Mouse (Mus musculus) limb, embryonic 13.5 days (tissue): ENCODE results near the gene Sgip1. TPM values are rescaled to one million over a fixed set of nuclear protein-coding genes. Genes with fewer than 3 reads are reported as not detected.

Experiments
- ATAC-seq: fragments of 200-750 bp; cut with Nextera tagmentation; 2 replicates; pipeline ENCODE4 v1.8.0; 2017; ENCODE audit warnings: low read depth, moderate number of reproducible peaks, moderate TSS enrichment; ENCODE audit not compliant: low FRiP score
- H3K27ac ChIP-seq: fragments of 300-500 bp; sonication (generic); 2 replicates; pipeline ENCODE4 v1.5.1; 2015; ENCODE audit warnings: inconsistent platforms, mild to moderate bottlenecking, moderate library complexity
- H3K27me3 ChIP-seq: fragments of 300-500 bp; sonication (generic); 2 replicates; pipeline ENCODE4 v1.6.1; 2015; ENCODE audit warnings: mild to moderate bottlenecking, inconsistent platforms
- H3K36me3 ChIP-seq: fragments of 300-500 bp; sonication (generic); 2 replicates; pipeline ENCODE4 v1.6.1; 2015; ENCODE audit warnings: inconsistent platforms, mild to moderate bottlenecking, moderate library complexity
- H3K4me1 ChIP-seq: fragments of 300-500 bp; sonication (generic); 2 replicates; pipeline ENCODE4 v1.6.1; 2015; ENCODE audit warnings: inconsistent platforms
- H3K4me2 ChIP-seq: fragments of 300-500 bp; sonication (generic); replicated peaks from 2 replicates; pipeline ENCODE4 v1.6.1; 2015; ENCODE audit warnings: inconsistent platforms, mild to moderate bottlenecking, moderate library complexity
- H3K4me3 ChIP-seq: fragments of 300-500 bp; sonication (generic); 2 replicates; pipeline ENCODE4 v1.5.1; 2015; ENCODE audit warnings: moderate library complexity, mild to moderate bottlenecking, inconsistent platforms
- H3K9ac ChIP-seq: fragments of 300-500 bp; sonication (generic); 2 replicates; pipeline ENCODE4 v1.6.1; 2015; ENCODE audit warnings: mild to moderate bottlenecking, inconsistent platforms
- H3K9me3 ChIP-seq: fragments of 300-500 bp; sonication (generic); 2 replicates; pipeline ENCODE4 v1.6.1; 2016; ENCODE audit warnings: inconsistent platforms
- whole genome bisulfite sequencing: fragments of 180-500 bp; shearing (Covaris S2); methylation state at CpG from one replicate; pipeline ENCODE4 v1.1.7; 2015; 5-methylcytosine and 5-hydroxymethylcytosine counted together
- polyA plus RNA-seq: library from polyadenylated mRNA; unstranded; fragments of >200 nt; fragmentation: Nextera tagmentation; extraction: Ambion mirVana; gene quantifications from 2 replicates; pipeline ENCODE4 v1.2.1, GENCODE M21; 2015

The Sgip1 gene
- polyA plus RNA-seq, 1 experiment from 2014 or later = 10.0 TPM

DNA sequence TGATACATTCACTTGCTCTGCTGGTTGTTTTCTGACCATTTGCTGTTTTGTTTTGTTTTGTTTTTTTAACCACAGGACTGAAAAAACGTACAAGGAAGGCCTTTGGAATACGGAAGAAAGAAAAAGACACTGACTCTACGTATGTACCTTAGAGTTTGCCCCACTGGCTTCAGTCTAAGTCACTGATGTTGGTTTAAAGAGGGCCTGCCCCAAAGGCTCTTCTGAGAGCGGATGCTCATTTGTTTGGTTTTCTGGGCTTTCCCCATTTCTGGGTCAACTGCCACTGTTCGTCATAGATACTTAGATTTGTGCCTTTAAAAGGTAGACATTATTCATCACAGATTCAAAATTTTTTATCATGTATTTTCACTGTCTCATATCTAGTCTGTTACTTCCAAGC is 111.7 kb downstream of the Sgip1 start:
- 91% methylated on average over 5 of the region's 5 CpGs for WGBS
- H3K4me2 ChIP-seq = no peak overlapping the region
- H3K27ac ChIP-seq = no peak overlapping the region
- H3K9ac ChIP-seq = no peak overlapping the region
- H3K4me3 ChIP-seq = no peak overlapping the region
- no peak for ATAC-seq
- H3K27me3 ChIP-seq = no peaks in the 10 kb centered on the region
- H3K4me1 ChIP-seq = no peaks in the 10 kb centered on the region
- no peaks in the 10 kb centered on the region for H3K36me3 ChIP-seq
- no peaks in the 10 kb centered on the region for H3K9me3 ChIP-seq

GRCm38 (mm10) chr4:102853330-102854022 is 112.4 kb downstream of the Sgip1 start:
- WGBS = 66% methylated on average over 9 of the region's 9 CpGs
- Histone ChIP-seq H3K27me3 (no peaks in the 10 kb centered on the region), H3K4me1 (no peaks in the 10 kb centered on the region), H3K9me3 (no peaks in the 10 kb centered on the region), H3K36me3 (no peaks in the 10 kb centered on the region), H3K4me2 (no peak overlapping the region), H3K27ac (no peak overlapping the region), H3K9ac (no peak overlapping the region), H3K4me3 (no peak overlapping the region)
- ATAC-seq = no peak

GRCm38 (mm10) chr4:102854928-102855892 is 114.1 kb downstream of the Sgip1 start:
- H3K9ac ChIP-seq = no peak overlapping the region
- no peak overlapping the region for H3K4me3 ChIP-seq
- no peaks in the 10 kb centered on the region for H3K27me3 ChIP-seq
- 66% methylated on average over 10 of the region's 10 CpGs for WGBS
- H3K36me3 ChIP-seq = no peaks in the 10 kb centered on the region
- no peak for ATAC-seq
- no peaks in the 10 kb centered on the region for H3K9me3 ChIP-seq
- H3K4me2 ChIP-seq = no peak overlapping the region
- H3K27ac ChIP-seq = no peak overlapping the region
- H3K4me1 ChIP-seq = peaks cover 2% of the 10 kb centered on the region

DNA sequence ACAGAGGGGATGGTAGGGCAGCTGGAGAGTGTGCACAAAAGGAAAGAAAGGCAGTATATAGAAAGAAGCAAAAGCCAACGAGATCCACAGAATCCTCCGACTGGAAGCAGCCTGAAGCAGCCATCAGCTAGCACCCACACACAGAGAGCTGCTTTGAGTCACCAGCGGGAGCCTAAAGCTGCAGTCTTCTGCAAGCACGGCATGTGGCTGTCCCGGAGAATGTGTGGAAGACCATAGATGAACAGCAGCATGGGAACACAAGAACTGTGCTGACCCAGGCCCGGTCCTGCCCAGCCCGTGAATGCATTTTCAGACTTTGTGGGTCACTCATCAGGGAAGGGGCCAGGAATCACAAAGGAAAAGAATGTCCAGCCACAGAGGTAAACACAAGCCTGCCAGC is 115.0 kb downstream of the Sgip1 start:
- Histone ChIP-seq H3K4me3 (no peak overlapping the region), H3K27ac (no peak overlapping the region), H3K9ac (no peak overlapping the region), H3K9me3 (no peaks in the 10 kb centered on the region), H3K4me2 (no peak overlapping the region), H3K36me3 (no peaks in the 10 kb centered on the region), H3K27me3 (no peaks in the 10 kb centered on the region), H3K4me1 (peaks cover 11% of the 10 kb centered on the region)
- WGBS = 79% methylated on average over 7 of the region's 7 CpGs
- no peak for ATAC-seq

DNA sequence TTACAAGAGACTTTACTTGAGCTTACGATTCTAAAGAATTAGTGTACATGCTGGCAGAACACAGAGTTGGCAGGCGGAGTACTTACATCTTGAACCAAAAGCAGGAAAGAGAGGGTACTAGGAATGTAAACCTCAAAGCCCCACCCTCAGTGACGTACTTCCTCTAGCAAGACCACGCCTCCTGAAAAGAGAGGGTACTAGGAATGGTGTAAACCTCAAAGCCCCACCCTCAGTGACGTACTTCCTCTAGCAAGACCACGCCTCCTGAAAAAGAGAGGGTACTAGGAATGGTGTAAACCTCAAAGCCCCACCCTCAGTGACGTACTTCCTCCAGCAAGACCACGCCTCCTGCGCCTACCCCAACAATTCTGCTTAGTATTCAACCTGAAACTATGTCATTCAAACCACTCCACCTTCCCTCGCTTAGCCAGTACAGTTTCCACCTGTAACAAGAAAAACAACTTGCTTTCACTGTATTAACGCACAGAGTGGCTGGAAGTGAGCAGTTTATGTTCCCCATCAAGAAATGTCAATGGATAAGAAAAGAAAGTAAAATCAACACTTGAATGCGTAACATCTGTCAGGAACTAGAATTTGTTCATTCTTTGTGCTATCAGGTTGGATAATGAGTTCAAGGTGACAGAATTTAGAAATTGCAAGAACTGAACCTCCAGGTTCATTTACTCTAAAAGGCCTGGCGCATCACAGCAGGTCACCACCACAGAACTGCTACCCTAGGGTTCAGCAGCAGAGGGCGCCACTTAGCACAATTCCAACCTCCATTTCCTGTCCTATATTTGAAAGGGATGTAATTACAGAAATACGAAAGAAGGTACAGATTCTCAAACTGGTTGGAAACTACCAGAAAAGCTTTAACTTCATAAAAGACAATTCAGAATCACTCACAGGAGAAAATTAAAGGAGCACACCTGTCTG is 118.4 kb downstream of the Sgip1 start:
- Histone ChIP-seq H3K9ac (no peak overlapping the region), H3K36me3 (no peaks in the 10 kb centered on the region), H3K9me3 (no peaks in the 10 kb centered on the region), H3K27ac (no peak overlapping the region), H3K4me2 (no peak overlapping the region), H3K4me1 (peaks cover 17% of the 10 kb centered on the region), H3K4me3 (no peak overlapping the region), H3K27me3 (no peaks in the 10 kb centered on the region)
- WGBS = 90% methylated on average over 15 of the region's 15 CpGs
- no peak; the same call in 1 of the 2 replicates for ATAC-seq

DNA sequence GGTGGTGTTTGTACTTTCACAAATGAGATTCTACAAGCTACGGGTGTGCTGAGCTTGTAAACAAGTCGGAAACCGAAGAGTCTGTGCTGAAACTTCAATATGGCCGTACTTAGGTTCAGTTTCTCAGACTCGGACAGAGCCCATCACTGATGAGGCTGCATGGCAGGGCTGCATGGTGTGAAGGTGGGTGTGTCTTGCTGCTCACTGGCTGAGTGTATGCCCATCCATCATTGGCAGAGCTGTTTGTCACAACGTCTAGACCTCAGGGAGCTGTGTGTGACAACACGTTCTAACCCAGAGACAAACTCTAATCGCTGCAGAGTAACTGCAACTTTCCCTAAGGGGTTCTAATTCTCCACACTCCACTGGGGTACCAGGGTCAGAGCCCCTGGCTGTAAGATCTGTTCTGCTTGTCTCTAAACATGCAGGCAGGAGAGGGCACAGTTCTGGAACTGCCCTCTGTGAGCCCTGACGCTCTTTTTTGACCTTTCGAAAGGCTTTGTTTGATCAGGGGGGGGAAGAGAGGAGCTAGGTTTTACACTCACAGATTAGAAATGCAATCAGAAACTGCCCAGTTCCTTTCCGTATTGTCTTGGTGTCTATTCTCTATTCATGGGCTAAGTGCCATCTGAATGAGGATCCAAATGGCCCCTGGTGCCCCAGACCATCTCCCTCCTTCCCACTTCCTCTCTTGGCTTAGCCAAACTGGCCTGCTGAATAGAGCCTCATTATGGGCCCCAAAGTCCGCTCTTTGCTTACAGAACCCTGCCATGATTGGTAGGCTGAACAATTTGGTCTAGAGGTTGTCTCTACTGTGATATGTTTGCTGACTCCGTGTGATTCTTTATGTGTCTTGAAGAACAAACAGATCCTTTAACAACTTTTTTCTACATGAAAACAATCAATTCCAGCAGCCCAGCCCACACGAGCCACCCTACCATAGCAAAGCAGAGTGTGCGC is 121.9 kb downstream of the Sgip1 start:
- no peak overlapping the region for H3K4me2 ChIP-seq
- WGBS = 78% methylated on average over 15 of the region's 15 CpGs
- no peak for ATAC-seq
- no peak overlapping the region for H3K9ac ChIP-seq
- no peak overlapping the region for H3K4me3 ChIP-seq
- H3K9me3 ChIP-seq = no peaks in the 10 kb centered on the region
- peaks cover 17% of the 10 kb centered on the region for H3K4me1 ChIP-seq
- no peaks in the 10 kb centered on the region for H3K36me3 ChIP-seq
- H3K27ac ChIP-seq = no peak overlapping the region
- no peaks in the 10 kb centered on the region for H3K27me3 ChIP-seq

DNA sequence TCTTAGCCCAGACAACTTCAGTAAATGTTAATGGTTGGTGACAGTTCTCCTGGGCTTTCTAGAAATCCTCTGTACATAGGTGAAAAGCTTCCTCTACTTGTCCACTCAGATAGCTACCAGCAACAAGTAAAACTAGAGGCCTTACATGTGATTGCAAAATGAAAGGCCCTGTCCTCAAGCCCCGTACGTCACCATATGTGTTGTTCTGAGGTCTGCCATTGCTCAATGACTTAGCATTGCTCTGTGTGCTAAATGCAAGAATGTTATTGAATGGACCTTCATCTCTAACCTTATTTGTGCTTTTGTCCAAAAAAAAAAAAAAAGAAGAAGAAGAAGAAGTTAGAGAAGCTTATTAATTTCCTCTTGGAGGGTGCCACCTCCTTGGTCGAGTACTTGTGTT is 125.4 kb downstream of the Sgip1 start:
- no peaks in the 10 kb centered on the region for H3K27me3 ChIP-seq
- H3K4me2 ChIP-seq = no peak overlapping the region
- no peak for ATAC-seq
- WGBS = 87% methylated on average over 3 of the region's 3 CpGs
- no peak overlapping the region for H3K9ac ChIP-seq
- H3K4me1 ChIP-seq = peaks cover 3% of the 10 kb centered on the region; the same call in 1 of the 2 replicates
- no peak overlapping the region for H3K4me3 ChIP-seq
- H3K9me3 ChIP-seq = no peaks in the 10 kb centered on the region
- H3K27ac ChIP-seq = no peak overlapping the region
- no peaks in the 10 kb centered on the region for H3K36me3 ChIP-seq

GRCm38 (mm10) chr4:102871274-102871673 is 130.2 kb downstream of the Sgip1 start:
- Histone ChIP-seq H3K27me3 (no peaks in the 10 kb centered on the region), H3K9ac (no peak overlapping the region), H3K4me2 (no peak overlapping the region), H3K4me3 (no peak overlapping the region), H3K36me3 (peaks cover 5% of the 10 kb centered on the region), H3K4me1 (no peaks in the 10 kb centered on the region), H3K9me3 (no peaks in the 10 kb centered on the region; the same call in 1 of the 2 replicates), H3K27ac (no peak overlapping the region)
- ATAC-seq = no peak
- 79% methylated on average over 4 of the region's 4 CpGs for WGBS

GRCm38 (mm10) chr4:102883142-102883541 is 142.0 kb downstream of the Sgip1 start:
- H3K36me3 ChIP-seq = no peaks in the 10 kb centered on the region

DNA sequence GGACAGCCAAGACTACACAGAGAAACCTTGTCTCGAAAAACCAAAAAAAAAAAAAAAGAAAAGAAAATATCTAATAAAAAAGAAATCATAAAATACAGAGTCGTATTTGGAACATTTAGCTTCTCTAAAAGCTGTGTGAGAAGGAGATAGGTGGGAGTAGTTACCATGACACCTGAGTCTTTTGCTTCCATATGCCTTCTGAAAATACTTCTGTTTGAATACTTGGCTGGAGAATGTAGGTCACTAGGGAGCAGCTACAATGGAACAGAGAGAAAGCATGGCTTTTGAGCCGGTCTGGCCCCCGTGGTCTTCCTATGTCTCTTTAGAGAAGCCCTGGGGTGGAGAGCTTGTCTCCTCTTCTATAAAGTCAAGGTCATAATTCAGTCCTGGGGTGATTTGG is 143.1 kb downstream of the Sgip1 start:
- no peaks in the 10 kb centered on the region for H3K9me3 ChIP-seq
- ATAC-seq = no peak
- H3K4me1 ChIP-seq = no peaks in the 10 kb centered on the region
- WGBS = 87% methylated on average over 4 of the region's 4 CpGs
- H3K4me3 ChIP-seq = no peak overlapping the region
- no peaks in the 10 kb centered on the region for H3K27me3 ChIP-seq
- H3K36me3 ChIP-seq = no peaks in the 10 kb centered on the region
- no peak overlapping the region for H3K4me2 ChIP-seq
- H3K9ac ChIP-seq = no peak overlapping the region
- no peak overlapping the region for H3K27ac ChIP-seq

More at GRCm38 (mm10) chr4:102883142-102883541, 142.0 kb downstream of the Sgip1 start:
- WGBS = 94% methylated on average over 3 of the region's 3 CpGs
- H3K4me3 ChIP-seq = no peak overlapping the region
- no peaks in the 10 kb centered on the region for H3K9me3 ChIP-seq
- ATAC-seq = no peak
- no peak overlapping the region for H3K27ac ChIP-seq
- H3K27me3 ChIP-seq = no peaks in the 10 kb centered on the region
- H3K4me2 ChIP-seq = no peak overlapping the region
- H3K9ac ChIP-seq = no peak overlapping the region
- no peaks in the 10 kb centered on the region for H3K4me1 ChIP-seq

GRCm38 (mm10) chr4:102886459-102886858 is 145.4 kb downstream of the Sgip1 start:
- Histone ChIP-seq H3K9ac (no peak overlapping the region), H3K4me1 (no peaks in the 10 kb centered on the region), H3K4me3 (no peak overlapping the region), H3K9me3 (no peaks in the 10 kb centered on the region), H3K27ac (no peak overlapping the region), H3K4me2 (no peak overlapping the region), H3K27me3 (no peaks in the 10 kb centered on the region), H3K36me3 (no peaks in the 10 kb centered on the region)
- no peak for ATAC-seq
- 85% methylated on average over 2 of the region's 2 CpGs for WGBS
